28 mouse cellular contexts compared by ENCODE assay signal in genomic region chr3:136852921-136853320, GRCm38 (mm10).
DNase-seq lines count a peak whose midpoint lies in the region; TF ChIP-seq lines count a peak whose summit lies in the region.
"Had no signal": no experiment of that assay in that cellular context is flagged by ENCODE, and none has a peak within 500 bp of the region (broad histone marks: within the 10 kb centered on the region; RNA-seq: fewer than 3 reads in every experiment).

No protein-coding gene starts in this region.

- 71% methylated on average over 6 of the region's 6 CpGs for whole genome bisulfite sequencing in liver, adult 2 months

- peaks cover 3% of the 10 kb centered on the region; the same call in 1 of the 2 replicates for H3K79me2 ChIP-seq in liver, adult 2 months (ENCODE audit: control insufficient read depth, insufficient read depth, low read length)

- H3K4me1 ChIP-seq in liver, adult 2 months (ENCODE audit: control insufficient read depth, insufficient read depth, low read length), result no peaks in the 10 kb centered on the region; the same call in 1 of the 2 replicates
- H3K4me1 ChIP-seq: embryonic facial prominence, embryonic 10.5 days; embryonic facial prominence, embryonic 13.5 days; forebrain, embryonic 12.5 days; forebrain, embryonic 15.5 days; hindbrain, embryonic 10.5 days; hindbrain, embryonic 13.5 days had no signal

- DNase-seq in gastrocnemius, adult 2 months, result no peak
- DNase-seq in gastrocnemius, postnatal 36 days, result no peak
- peak; percentile 24 for DNase-seq in liver, adult 2 months (ENCODE audit: extremely low read depth, low read depth, low spot score)
- DNase-seq in liver, result no peak
- peak; percentile 55 for DNase-seq in brain, adult 2 months (ENCODE audit: low read depth, low spot score)
- DNase-seq in skeletal muscle tissue, adult 2 months (ENCODE audit: low read depth, low spot score), result peak; percentile 7
- DNase-seq in thymus, postnatal 36 days, result no peak
- DNase-seq: adrenal gland, adult 2 months; adrenal gland, postnatal 14 days; B cell, adult 2 months; cerebellum, adult 11-12 months; cerebellum, adult 8-10 months; cerebellum, postnatal 10 days; cerebellum, postnatal 36 days; embryo, embryonic 11 days; heart, postnatal 10 days; heart, postnatal 36 days had no signal

- no peak for TF ChIP-seq CTCF in gastrocnemius, adult 2 months (IDR thresholded peaks at IDR 0.05)
- TF ChIP-seq CTCF in liver, adult 2 months (IDR thresholded peaks at IDR 0.05; ENCODE audit: low read depth, low read length), result no peak

- H3K27me3 ChIP-seq in liver, adult 2 months (ENCODE audit: control insufficient read depth, insufficient read depth, low read length), result no peaks in the 10 kb centered on the region
- H3K27me3 ChIP-seq: CH12.LX; embryonic facial prominence, embryonic 13.5 days; forebrain, embryonic 12.5 days; forebrain, embryonic 15.5 days; heart, embryonic 12.5 days; heart, embryonic 15.5 days; hindbrain, embryonic 13.5 days; Patski had no signal

- no peak for TF ChIP-seq POLR2A in liver, adult 2 months (IDR thresholded peaks at IDR 0.05; ENCODE audit: extremely low read depth, insufficient read depth, low read length)

- no peaks in the 10 kb centered on the region for H3K36me3 ChIP-seq in liver, adult 2 months (ENCODE audit: control insufficient read depth, insufficient read depth, low read length)
- H3K36me3 ChIP-seq: embryonic facial prominence, embryonic 10.5 days; embryonic facial prominence, embryonic 13.5 days; forebrain, embryonic 12.5 days; forebrain, embryonic 15.5 days; heart, embryonic 12.5 days; heart, embryonic 15.5 days; hindbrain, embryonic 10.5 days; hindbrain, embryonic 13.5 days had no signal

- H3K27ac ChIP-seq in gastrocnemius, adult 2 months, result peak overlapping the region; percentile 69
- no peak overlapping the region for H3K27ac ChIP-seq in liver, adult 2 months (replicated peaks; ENCODE audit: insufficient read depth, low read depth, low read length)
- H3K27ac ChIP-seq: embryonic facial prominence, embryonic 10.5 days; embryonic facial prominence, embryonic 13.5 days; forebrain, embryonic 12.5 days; forebrain, embryonic 15.5 days; heart, embryonic 15.5 days; hindbrain, embryonic 10.5 days; hindbrain, embryonic 13.5 days had no signal

- H3K4me3 ChIP-seq in gastrocnemius, adult 2 months, result no peak overlapping the region
- H3K4me3 ChIP-seq in liver, adult 2 months (ENCODE audit: insufficient read depth, low read depth, low read length), result no peak overlapping the region
- H3K4me3 ChIP-seq: embryonic facial prominence, embryonic 10.5 days; embryonic facial prominence, embryonic 13.5 days; erythroblast, embryonic 14.5 days; forebrain, embryonic 12.5 days; forebrain, embryonic 15.5 days; heart, embryonic 12.5 days; heart, embryonic 15.5 days; hindbrain, embryonic 10.5 days; hindbrain, embryonic 13.5 days had no signal

- no peak overlapping the region for H3K9ac ChIP-seq in liver, adult 2 months (ENCODE audit: low read depth, low read length)
- H3K9ac ChIP-seq: embryonic facial prominence, embryonic 13.5 days; forebrain, embryonic 12.5 days; forebrain, embryonic 15.5 days; heart, embryonic 12.5 days; heart, embryonic 15.5 days; hindbrain, embryonic 13.5 days had no signal

- intact Hi-C loops in gastrocnemius, adult 2 months (cut with DNase I), result loop anchor here (5.0 kb wide), 2 partner anchors 51 to 186 kb away; no protein-coding TSS in a partner anchor
- intact Hi-C loops in gastrocnemius, postnatal 36 days (cut with DNase I), result no loop called here

Comparison
In these comparisons a context has a peak if more than half of its experiments do, and no peak if none do; other contexts are left out.
1. DNase-seq: peak in liver, adult 2 months (single experiment), brain, adult 2 months (single experiment) and skeletal muscle tissue, adult 2 months (single experiment); none in gastrocnemius, adult 2 months (single experiment), gastrocnemius, postnatal 36 days (0 of 2), liver (single experiment) and thymus, postnatal 36 days (0 of 2).